Mouse (Mus musculus): Measurements from ENCODE around the gene Nebl.

- TF ChIP-seq CTCF (IDR thresholded peaks at IDR 0.05): no peak
- peak; percentile 66 for TF ChIP-seq EP300 (IDR thresholded peaks at IDR 0.05)
Measured at GRCm38 (mm10) chr2:17642770-17643169, 88.5 kb downstream of the Nebl start.

Measured in lung, postnatal 0 days (tissue).